Mouse (Mus musculus) induced T-regulatory cell, adult 2 months (primary cell): ENCODE data around the gene Sptbn2.

Experiments
- DNase-seq: peaks from one replicate; pipeline ENCODE4 v3.0.0-alpha.2; 2012; ENCODE audit warnings: low read depth

The Sptbn2 gene

GRCm38 (mm10) chr19:4711098-4711600 is at the start of gene Sptbn2:
TSS of gene Sptbn2 (plus strand) at chr19:4711167.
- DNase-seq, result no peak

GRCm38 (mm10) chr19:4666815-4667214 is 44.2 kb upstream of the Sptbn2 start:
- DNase-seq, result peak; percentile 4

DNA sequence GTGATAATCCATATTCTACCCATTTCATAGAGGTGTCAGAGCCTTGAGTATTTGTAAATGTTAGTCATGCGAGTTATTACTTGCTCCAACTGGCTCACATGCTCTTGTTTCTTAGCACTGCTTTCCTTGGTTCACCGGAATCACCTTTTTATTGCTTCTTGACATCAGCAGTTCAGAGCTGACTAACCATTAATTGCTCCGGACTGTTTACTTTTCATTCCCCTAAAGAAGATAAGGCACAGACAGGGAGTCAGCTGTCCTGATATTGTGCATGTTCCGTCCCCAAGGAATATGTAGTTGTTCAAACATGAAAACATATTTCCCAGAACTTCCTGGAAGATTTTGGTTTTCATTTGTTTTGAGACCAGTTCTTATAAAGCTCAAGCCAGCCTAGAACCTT is 40.2 kb upstream of the Sptbn2 start:
- no peak for DNase-seq

DNA sequence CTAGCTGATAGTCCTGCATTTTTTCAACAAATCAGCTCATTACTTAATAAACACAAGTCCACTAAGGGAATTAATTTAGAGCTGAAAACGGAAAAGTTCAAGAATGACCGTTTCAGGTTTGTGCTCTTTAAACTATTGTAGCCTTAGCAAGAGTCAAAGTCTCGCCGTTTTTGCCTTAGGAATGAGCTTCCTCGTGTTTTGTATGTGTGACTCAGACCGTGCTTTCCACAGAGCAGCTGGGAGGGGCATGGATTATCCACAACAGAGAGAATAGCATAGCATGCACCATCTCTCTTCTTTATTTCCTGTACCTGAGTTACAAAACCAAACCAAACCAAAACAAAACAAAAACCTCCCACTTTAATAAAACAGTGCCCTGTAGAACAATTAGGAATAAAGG is 38.6 kb upstream of the Sptbn2 start:
- no peak for DNase-seq

GRCm38 (mm10) chr19:4694346-4694745 is 16.6 kb upstream of the Sptbn2 start:
- DNase-seq, result no peak

GRCm38 (mm10) chr19:4697121-4697520 is 13.8 kb upstream of the Sptbn2 start:
- no peak for DNase-seq

- DNase-seq, result no peak
These were observed 13.2 kb upstream of the Sptbn2 start for GRCm38 (mm10) chr19:4697721-4698120.

GRCm38 (mm10) chr19:4698205-4698677 is 12.7 kb upstream of the Sptbn2 start, which contains the start of gene Gm960:
TSS of gene Gm960 (minus strand) at chr19:4698668.
- DNase-seq, result peak; percentile 62

DNA sequence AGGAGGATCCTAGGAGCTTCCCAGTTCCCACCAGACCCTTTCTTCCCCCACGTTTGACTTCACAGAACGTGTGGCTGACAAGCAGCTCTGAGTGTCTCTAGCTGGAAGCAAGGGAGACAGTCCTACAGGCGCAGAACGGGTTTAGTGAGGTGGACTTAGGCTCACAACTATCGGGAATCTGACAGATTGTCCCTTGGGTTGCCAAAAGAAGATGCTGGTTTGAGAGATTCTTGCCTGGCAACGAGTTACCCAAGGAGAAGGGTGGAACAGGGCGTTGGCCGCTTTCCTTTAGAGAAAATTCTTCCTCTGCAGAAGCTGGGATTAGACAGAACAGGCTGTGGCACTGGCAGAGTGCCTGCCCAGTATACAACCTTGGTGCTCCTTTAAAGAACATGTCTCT is 12.1 kb upstream of the Sptbn2 start:
- no peak for DNase-seq

DNA sequence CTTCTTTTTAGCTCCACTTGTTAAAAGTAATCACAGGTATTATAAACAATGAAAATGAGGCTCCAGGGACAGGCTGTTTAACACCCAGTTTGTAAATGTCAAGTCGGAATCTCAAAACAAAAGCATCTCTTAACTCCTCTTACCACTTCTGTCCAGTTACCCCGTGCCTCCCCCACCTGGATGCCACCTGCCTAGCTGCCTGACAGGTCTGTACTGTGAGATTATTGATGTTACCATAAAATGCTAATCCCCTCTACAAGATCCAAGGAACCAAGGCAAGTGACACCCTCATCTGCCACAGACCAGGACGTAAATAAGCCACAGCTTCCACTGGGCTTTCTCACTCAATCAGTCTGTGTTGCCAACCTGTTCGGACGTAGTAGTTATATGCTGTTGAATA is 11.1 kb upstream of the Sptbn2 start:
- no peak for DNase-seq

DNA sequence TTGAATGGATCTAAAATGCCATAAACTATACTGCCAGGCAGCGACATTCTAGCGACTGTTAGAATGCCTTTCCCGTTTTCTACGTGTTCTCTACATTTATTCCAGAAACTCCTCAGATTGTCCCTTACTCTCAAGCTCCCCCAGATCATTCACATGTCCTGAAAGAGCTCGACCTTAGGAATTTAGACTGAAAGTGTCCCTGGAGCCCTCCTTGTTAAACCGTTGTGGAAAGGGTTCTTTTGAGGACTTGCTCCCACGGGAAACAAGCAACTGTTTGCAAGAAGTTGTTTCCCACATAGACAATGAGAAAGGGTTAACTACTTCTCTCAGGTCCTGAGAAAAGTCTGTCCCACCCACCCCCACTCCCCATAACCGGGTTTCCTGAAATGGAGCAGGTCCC is 10.3 kb upstream of the Sptbn2 start:
- DNase-seq, result no peak

- DNase-seq, result no peak
These were observed 9.7 kb upstream of the Sptbn2 start for GRCm38 (mm10) chr19:4701221-4701620.

- DNase-seq, result no peak
These were observed 2.2 kb upstream of the Sptbn2 start for GRCm38 (mm10) chr19:4708765-4709164.

DNA sequence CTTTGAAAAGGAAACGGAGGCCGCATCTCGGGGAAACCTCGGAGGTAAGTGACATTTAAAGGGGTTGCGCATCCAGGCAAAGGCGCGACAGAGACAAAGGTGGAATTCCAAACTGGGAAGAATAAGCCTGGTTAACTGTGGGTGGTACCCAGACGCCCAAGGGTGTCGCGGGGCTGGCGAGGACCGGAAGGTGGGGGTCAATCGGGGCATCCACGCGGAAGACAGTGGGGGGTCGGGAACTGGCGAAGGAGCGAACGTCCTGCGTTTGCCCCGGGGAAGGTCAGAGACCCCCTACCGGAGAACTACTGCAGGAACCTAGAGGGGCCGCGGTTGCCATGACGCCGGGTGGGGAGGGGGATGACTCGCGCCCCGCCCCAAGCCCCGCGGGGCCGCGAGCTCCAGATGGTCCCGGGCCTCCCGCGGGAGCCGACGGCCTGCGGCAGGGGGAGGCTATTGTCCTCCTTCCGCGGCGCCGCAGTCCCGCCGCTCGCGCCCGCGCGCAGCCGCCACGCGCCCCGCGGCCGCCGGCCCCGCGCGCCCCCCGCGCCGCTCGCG is 711 bp downstream of the Sptbn2 start:
- no peak for DNase-seq

- no peak for DNase-seq
These were observed 1.3 kb downstream of the Sptbn2 start for GRCm38 (mm10) chr19:4712156-4712780.

- DNase-seq, result no peak
These were observed 2.0 kb downstream of the Sptbn2 start for GRCm38 (mm10) chr19:4712781-4713526.

DNA sequence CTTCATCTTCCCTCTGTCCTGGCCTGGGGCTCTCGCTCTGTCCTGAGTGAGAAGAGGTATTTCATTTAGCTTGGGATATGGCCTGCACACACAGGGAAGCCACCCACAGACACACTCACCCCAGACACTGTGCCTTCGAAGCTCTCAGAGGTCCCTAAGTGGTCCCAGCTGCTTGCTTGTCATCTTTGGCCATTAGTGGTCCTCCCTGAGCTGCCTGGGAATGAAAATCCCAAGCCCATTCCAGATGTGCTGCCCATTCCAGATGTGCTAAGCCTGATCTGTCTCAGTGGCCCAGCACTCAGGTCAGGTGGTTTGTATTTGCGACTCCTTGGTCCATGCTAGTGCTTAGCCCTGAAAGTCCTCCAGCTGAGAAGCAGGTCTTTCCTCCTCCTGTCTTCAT is 2.9 kb downstream of the Sptbn2 start:
- no peak for DNase-seq

GRCm38 (mm10) chr19:4716756-4717155 is 5.8 kb downstream of the Sptbn2 start:
- DNase-seq, result no peak

DNA sequence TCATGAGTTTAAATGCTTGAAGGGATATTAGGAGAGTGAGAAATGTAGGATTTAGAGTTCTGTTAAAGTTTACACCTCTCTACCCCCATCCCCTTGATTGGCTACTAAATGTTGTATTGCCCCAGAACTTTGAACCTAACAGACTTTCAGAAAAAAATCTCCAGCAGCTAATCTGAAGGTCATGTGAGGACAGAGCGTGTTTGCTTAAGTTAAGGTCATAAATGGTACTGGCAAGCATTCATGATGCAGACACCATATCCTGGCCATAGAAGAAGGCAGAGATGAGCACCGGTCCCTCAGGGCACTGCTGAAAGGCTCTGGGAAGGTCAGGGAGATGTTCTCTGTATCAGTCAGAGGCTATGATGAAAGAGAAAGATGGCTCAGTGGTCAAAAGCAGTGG is 6.3 kb downstream of the Sptbn2 start:
- no peak for DNase-seq

DNA sequence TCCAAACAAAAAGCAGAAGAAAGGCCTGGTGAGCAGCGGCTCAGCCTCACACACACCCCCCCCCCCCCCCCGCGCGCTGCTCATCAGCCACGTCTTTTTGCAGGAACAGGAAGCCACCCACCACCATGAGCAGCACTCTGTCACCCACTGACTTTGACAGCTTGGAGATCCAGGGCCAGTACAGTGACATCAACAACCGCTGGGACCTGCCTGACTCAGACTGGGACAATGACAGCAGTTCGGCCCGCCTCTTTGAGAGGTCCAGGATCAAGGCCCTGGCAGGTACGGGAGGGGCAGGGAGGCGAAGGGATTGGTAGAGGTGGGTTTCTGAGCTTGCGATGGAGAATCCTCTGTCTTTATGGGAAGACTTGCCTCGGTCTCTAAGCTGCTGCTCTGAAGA is 7.7 kb downstream of the Sptbn2 start:
- DNase-seq, result peak; percentile 31

- DNase-seq, result no peak
These were observed 8.4 kb downstream of the Sptbn2 start for GRCm38 (mm10) chr19:4719351-4719764.

DNA sequence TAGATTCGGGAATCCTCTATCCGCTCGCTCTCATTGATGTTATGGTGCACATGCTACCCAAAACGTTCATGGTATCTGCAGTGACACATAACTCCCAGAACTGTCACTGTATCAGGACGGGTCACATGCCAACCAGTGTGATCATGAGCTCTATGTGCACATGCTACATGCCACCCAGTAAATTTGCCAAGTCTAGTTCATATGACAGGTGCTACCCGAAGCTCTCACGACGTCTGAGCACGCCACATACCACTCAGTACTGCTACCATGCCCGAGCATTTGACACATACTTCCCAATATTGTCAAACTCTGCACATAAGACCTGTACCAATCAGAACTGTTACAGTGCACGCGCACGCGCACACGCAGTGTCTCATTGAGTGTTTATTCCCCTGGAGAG is 9.1 kb downstream of the Sptbn2 start:
- DNase-seq, result no peak

DNA sequence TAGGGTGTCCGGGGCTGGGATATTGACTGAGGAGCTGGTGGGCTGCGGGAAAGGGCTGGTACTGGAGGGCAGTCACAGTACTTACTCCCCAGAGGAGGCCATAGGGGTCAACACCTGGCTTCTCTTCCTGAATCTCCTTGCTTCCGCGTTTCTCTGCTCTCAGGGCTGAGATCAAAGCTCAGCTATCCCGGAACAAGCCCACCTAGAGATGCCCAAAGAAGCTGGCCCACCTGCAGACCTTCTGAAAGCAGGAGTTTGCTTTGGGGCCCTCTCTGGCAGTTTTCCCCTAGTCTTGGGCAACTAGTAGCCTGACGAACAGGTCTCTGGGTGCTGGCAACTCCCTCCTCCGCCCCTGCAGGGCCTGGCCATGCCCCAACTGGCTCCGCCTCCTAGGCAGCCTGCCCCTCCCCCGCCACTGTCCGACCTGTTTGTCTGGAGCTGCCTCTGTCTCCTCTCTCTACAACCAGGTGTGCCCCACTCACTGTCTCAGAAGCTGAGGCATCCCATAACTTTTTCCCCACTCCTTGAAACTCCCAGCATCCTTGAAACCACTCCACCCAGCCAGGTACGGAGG is 9.8 kb downstream of the Sptbn2 start:
- no peak for DNase-seq
